Mouse (Mus musculus) midbrain, postnatal 0 days (tissue): ENCODE measurements at regions not wholly inside any gene's neighbourhood (a gene's known extent, or its start where the extent isn't known, plus 50 kb on each side); places are given as distances from the start of the nearest gene placed in this dataset.

ENCODE experiments used
- ATAC-seq: fragments of 200-750 bp; cut with Nextera tagmentation; 2 replicates; pipeline ENCODE4 v1.8.0; 2017; ENCODE audit warnings: moderate number of reproducible peaks, mild to moderate bottlenecking, moderate TSS enrichment, moderate library complexity; ENCODE audit not compliant: low FRiP score
- DNase-seq: peaks from one replicate; pipeline ENCODE4 v3.0.0-alpha.2; 2015; ENCODE audit warnings: low spot score
- H3K27ac ChIP-seq: fragments of 300-500 bp; sonication (generic); 2 replicates; pipeline ENCODE4 v1.5.1; 2014; ENCODE audit warnings: low read depth, mild to moderate bottlenecking, low read length, mixed read lengths
- H3K27me3 ChIP-seq: fragments of 300-500 bp; sonication (generic); 2 replicates; pipeline ENCODE4 v1.6.1; 2014; ENCODE audit warnings: low read length, control low read depth, mixed read lengths; ENCODE audit not compliant: insufficient read depth
- H3K36me3 ChIP-seq: fragments of 300-500 bp; sonication (generic); 2 replicates; pipeline ENCODE4 v1.6.1; 2014; ENCODE audit warnings: low read length, control low read depth, mixed read lengths; ENCODE audit not compliant: insufficient read depth
- H3K4me1 ChIP-seq: fragments of 300-500 bp; sonication (generic); 2 replicates; pipeline ENCODE4 v1.6.1; 2014; ENCODE audit warnings: mild to moderate bottlenecking, control low read depth, antibody characterized with exemption, low read length, mixed read lengths; ENCODE audit not compliant: insufficient read depth
- H3K4me2 ChIP-seq: fragments of 300-500 bp; sonication (generic); 2 replicates; pipeline ENCODE4 v1.6.1; 2014; ENCODE audit warnings: low read depth, mild to moderate bottlenecking, low read length, mixed read lengths; ENCODE audit not compliant: poor library complexity, severe bottlenecking
- H3K4me3 ChIP-seq: fragments of 300-500 bp; sonication (generic); 2 replicates; pipeline ENCODE4 v1.5.1; 2014; ENCODE audit warnings: low read depth, mild to moderate bottlenecking, low read length, moderate library complexity
- H3K9ac ChIP-seq: fragments of 300-500 bp; sonication (generic); replicated peaks from 2 replicates; pipeline ENCODE4 v1.6.1; 2014; ENCODE audit warnings: mild to moderate bottlenecking, low read length, moderate library complexity, mixed read lengths; ENCODE audit not compliant: poor library complexity, severe bottlenecking
- H3K9me3 ChIP-seq: fragments of 300-500 bp; sonication (generic); 2 replicates; pipeline ENCODE4 v1.6.1; 2016; ENCODE audit warnings: low read length, control low read depth
- CTCF ChIP-seq: IDR thresholded peaks from 2 replicates; pipeline ENCODE4 v1.5.1; 2016; ENCODE audit warnings: antibody characterized with exemption, mild to moderate bottlenecking
- WGBS: fragments of 180-500 bp; shearing (Covaris S2); extraction: QIAGEN DNeasy Blood & Tissue Kit; methylation state at CpG from one replicate; pipeline ENCODE4 v1.1.7; 2014; 5-methylcytosine and 5-hydroxymethylcytosine counted together

- DNase-seq: no peak
- Histone ChIP-seq H3K4me3 (no peak overlapping the region), H3K27me3 (no peaks in the 10 kb centered on the region), H3K4me1 (no peaks in the 10 kb centered on the region), H3K27ac (no peak overlapping the region), H3K4me2 (no peak overlapping the region), H3K36me3 (no peaks in the 10 kb centered on the region), H3K9ac (no peak overlapping the region), H3K9me3 (no peaks in the 10 kb centered on the region)
- WGBS: 41% methylated on average over 7 of the region's 7 CpGs
- ATAC-seq: 0 out of 2 replicates have a peak, but pooled peaks have one; percentile 54
- no peak for TF ChIP-seq CTCF
These were observed 1506.5 kb downstream of the Stim2 start for GRCm38 (mm10) chr5:55504754-55505153.

DNA sequence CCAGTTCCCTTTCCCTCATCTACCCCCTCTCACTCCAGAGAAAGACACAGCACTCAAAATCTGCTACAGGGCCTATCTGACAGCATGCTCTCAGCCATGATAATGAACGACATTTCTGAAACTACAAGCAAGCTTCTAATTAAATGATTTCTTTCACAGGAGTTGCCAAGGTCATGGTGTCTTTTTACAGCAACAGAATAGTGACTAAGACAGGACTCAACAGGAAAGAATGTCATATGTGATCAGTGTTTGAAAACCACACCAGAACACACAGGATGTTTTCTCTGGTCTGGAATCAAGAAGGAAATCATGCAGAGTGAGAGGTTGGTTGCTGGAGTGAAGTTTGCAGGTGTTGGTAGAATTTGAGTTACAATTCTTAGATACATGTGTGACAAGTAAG, 1507.6 kb downstream of the Stim2 start:
- Histone ChIP-seq H3K9me3 (no peaks in the 10 kb centered on the region), H3K27ac (no peak overlapping the region), H3K36me3 (no peaks in the 10 kb centered on the region), H3K9ac (no peak overlapping the region), H3K27me3 (no peaks in the 10 kb centered on the region), H3K4me2 (no peak overlapping the region), H3K4me3 (no peak overlapping the region), H3K4me1 (no peaks in the 10 kb centered on the region)
- DNase-seq: peak; percentile 1
- WGBS: 30% methylated on average over 1 of the region's 1 CpGs
- 0 out of 2 replicates have a peak, but pooled peaks have one; percentile 10 for ATAC-seq
- no peak for TF ChIP-seq CTCF

GRCm38 (mm10) chr5:55514269-55514668, 1516.0 kb downstream of the Stim2 start:
- no peak for TF ChIP-seq CTCF
- Histone ChIP-seq H3K9me3 (no peaks in the 10 kb centered on the region), H3K4me2 (no peak overlapping the region), H3K36me3 (no peaks in the 10 kb centered on the region), H3K4me1 (no peaks in the 10 kb centered on the region), H3K9ac (no peak overlapping the region), H3K4me3 (no peak overlapping the region), H3K27ac (no peak overlapping the region), H3K27me3 (no peaks in the 10 kb centered on the region)
- WGBS: 58% methylated on average over 2 of the region's 2 CpGs
- ATAC-seq (no peak), DNase-seq (peak; percentile 3)

- TF ChIP-seq CTCF: no peak
- no peaks in the 10 kb centered on the region for H3K4me1 ChIP-seq
- no peak overlapping the region for H3K9ac ChIP-seq
- H3K27ac ChIP-seq: no peak overlapping the region
- no peaks in the 10 kb centered on the region for H3K9me3 ChIP-seq
- no peak for DNase-seq
- H3K4me3 ChIP-seq: no peak overlapping the region
- H3K4me2 ChIP-seq: no peak overlapping the region
- H3K36me3 ChIP-seq: no peaks in the 10 kb centered on the region
- no peak for ATAC-seq
- H3K27me3 ChIP-seq: no peaks in the 10 kb centered on the region
These were observed 1552.9 kb downstream of the Stim2 start for GRCm38 (mm10) chr5:55551154-55551553.
